Mouse (Mus musculus): ENCODE measurements around the gene Dock4. TPM values are rescaled to one million over a fixed set of nuclear protein-coding genes. Genes with fewer than 3 reads are reported as not detected.
A peak's percentile ranks its signal among the peaks of the same experiment; 100 is the strongest.

Dock4 gene
- total RNA-seq, 2 experiments from 2014 or later: 202 to 219 TPM

GRCm38 (mm10) chr12:40504687-40505086, 58.9 kb downstream of the Dock4 start:
- DNase-seq (ENCODE audit: low spot score in 2 of 2): no peak

DNA sequence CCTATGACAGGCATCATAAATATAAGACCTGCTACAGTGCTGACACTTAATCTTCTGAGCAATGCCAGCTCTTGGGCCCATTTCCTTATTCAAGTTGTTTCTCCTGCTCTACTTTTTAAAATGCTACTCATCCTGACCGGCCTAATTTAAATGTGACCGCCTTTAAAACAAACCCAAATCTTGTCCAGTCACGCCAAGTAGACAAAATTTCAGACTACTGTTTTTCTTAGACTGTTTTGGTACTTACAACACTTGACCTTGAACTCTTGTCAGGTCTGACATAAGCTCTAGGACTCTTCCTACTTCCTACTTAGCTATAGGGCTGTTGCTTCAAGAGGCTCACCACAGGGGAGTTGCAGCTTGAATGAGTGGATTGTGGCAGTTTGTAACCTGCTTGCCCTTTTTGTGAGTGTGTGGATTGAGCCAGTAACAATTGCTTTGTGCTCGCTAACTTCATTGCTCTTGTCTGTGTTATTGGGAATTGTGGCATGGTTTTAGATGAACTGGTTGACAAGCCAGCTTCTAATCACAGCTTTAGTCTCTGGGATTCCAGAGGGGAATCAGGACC, 62.2 kb downstream of the Dock4 start:
- DNase-seq (ENCODE audit: low spot score in 2 of 2): no peak

DNA sequence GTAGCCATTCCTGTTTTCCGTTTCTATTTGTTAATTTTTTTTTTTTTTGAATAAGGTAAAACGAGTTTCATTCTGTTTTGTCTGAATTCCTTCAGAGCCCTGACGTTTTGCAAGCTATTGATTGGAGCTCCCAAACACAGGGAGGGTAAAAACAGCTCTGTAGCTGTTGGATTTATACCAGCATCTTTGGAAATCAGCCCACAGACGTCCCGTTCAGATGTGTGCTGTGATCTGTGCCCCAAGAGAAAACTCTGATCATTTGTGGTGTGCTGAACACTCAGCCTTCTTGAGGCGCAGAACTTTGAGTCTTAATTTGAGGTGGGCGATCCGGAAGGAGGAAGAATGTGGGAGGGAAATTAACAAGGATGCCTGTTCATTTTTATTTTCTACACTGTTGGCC, 62.7 kb downstream of the Dock4 start:
- peak in 1 of 2 experiments; percentile 74 for DNase-seq (ENCODE audit: low spot score in 2 of 2)

DNA sequence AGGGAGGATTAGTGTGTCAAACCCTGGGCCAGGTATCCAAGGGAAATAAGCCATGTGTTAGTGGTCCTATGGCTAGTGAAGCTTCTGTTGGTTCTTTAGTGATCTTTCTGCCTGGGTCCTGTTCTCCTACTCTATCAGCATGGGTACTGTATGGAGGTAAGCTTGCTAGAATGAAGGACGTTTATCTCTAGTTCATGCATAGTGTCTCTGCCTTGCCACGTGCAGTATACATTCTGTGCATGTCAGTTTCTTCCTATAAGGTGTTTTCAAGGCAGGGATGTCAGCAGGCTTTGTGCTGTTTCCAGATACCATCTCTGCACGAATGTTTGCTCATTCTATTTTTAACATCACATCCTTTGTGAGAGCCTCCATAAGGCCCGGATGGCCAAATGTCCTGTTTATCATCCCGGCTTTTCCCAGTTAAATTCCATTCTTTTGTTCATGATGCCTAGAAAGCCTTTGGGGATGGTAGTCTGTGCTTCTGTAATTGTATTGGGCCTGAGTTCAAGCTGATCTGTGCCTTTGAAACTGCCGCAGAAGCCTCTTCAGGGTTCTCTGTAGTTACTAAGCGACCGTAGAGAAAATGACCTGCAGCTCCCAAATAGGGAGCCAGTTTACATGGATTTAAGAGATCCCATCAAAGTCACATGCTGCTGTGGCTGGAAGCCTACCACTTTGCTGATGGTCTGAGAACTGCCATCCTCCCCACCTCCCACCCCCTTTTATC, 66.1 kb downstream of the Dock4 start:
- no peak for DNase-seq (ENCODE audit: low spot score in 2 of 2)

- DNase-seq (ENCODE audit: low spot score in 2 of 2): no peak
Measured at GRCm38 (mm10) chr12:40512370-40512693, 66.6 kb downstream of the Dock4 start.

GRCm38 (mm10) chr12:40512994-40513393, 67.2 kb downstream of the Dock4 start:
- no peak for DNase-seq (ENCODE audit: low spot score in 2 of 2)

DNA sequence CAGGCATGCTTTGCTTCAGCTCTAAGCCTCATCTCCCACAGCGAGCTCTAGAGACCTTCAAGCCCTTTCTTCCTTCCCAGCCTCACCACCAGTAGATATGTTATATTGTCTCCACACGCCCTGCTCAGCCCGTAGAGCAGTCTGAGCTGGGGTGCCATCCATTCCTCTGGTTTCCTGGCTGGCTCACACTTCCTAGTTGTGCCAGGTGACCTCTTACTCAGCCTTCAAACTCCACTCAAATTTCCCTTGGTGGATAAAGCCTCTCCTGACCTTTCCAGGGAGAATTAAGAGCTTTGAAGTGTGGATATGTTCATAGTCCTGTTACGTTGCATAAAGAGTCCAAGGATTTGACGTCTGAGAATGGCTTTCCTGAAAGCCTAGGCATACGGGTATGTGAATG, 68.3 kb downstream of the Dock4 start:
- DNase-seq (ENCODE audit: low spot score in 2 of 2): no peak

DNA sequence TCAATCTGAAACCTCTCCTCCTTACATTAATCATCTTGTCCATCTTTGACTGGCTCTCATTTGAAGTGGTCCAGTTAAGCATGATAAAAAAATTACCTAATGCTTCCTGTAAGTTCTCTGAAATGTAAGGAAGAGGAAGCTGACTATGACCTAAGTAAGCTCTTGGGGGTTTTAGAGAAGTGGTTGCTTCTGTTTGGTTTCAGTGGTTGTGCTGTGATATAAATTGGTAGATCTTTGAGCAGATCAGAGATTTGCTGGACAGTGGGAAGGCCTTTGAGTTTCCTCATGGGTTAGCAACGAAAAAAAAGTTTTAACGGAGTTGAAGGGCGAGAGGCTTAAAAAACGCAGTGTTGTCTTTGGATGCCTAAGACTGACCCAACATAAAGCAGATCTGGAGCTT, 76.7 kb downstream of the Dock4 start:
- DNase-seq (ENCODE audit: low spot score in 2 of 2): no peak

GRCm38 (mm10) chr12:40523020-40523419, 77.3 kb downstream of the Dock4 start:
- no peak for DNase-seq (ENCODE audit: low spot score in 2 of 2)

GRCm38 (mm10) chr12:40525045-40525444, 79.3 kb downstream of the Dock4 start:
- no peak for DNase-seq (ENCODE audit: low spot score in 2 of 2)

- no peak for DNase-seq (ENCODE audit: low spot score in 2 of 2)
Measured at GRCm38 (mm10) chr12:40535655-40536618, 90.2 kb downstream of the Dock4 start.

- DNase-seq (ENCODE audit: low spot score in 2 of 2): no peak
Measured at GRCm38 (mm10) chr12:40537826-40538225, 92.1 kb downstream of the Dock4 start.

DNA sequence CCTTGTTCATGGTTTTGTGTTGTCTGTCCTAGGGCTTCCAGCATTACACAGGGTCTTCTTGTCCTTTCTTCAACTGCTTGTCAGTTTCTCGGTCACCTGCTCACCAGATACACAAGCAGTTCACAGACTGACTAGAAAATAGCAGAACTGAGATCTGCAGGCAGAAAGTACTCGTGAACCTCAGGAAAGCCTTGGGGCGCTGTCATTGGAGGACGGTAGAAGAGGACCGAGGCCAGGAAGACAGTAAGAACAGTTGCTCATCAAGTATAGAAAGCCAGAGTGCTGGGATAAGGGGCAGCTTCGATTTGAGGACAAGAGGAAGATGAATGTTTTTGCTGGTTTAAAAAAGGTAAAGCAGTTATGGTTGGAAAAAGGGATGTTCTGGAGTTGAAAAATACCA, 92.6 kb downstream of the Dock4 start:
- no peak for DNase-seq (ENCODE audit: low spot score in 2 of 2)

DNA sequence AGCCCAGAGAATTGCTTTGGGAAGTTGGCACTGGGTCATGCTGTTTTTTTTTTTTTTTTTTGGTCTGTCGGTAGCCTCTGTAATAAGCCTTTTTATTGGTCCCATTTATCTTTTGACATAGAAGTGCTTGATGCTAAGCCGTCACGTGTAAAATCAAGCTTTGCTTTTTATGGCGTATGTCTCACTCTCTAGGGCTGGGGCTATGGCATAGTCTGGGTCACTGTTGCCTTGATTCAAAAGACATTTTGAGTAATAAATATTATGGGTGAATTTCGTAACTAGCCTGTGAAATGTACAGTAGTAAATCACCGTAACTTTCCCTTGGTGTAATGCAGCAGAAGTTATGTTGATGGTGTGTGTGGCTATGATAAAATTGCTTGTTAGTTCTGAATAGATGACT, 93.0 kb downstream of the Dock4 start:
- no peak for DNase-seq (ENCODE audit: low spot score in 2 of 2)

DNA sequence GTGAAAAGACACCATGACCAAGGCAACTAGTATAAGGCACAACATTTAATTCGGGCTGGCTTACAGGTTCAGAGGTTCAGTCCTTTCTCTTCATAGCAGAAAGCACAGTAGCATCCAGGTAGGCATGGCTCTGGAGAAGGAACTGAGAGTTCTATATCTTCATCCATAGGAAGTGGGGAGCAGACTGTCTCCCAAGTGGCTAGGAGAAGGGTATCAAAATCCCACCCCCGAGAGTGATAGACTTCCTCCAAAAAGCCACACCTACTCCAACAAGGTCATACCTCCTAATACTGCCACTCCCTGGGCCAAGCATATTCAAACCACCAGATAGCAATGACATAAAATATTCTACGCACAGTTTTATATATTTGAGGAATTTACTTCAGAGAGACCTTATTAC, 98.5 kb downstream of the Dock4 start:
- DNase-seq (ENCODE audit: low spot score in 2 of 2): no peak

DNA sequence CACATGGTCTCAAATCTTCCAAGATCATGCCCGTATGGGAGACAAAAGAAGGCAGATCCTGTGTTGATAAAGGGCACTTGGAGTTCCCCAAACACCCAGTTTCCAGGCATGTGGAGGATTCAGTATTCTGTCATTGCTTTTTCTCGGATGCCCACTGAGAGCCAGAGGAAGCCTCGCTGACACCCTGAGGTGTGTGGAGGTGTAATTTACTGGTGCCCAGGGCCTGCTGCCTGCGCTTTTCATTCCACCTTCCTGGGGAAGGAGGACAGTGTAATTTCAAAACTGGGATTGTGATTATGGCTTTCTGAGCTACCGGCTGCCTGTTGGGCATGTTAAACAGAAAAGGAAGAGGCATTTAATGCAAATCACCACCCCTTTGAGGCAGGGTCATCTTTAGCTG, 101.1 kb downstream of the Dock4 start:
- no peak for DNase-seq (ENCODE audit: low spot score in 2 of 2)

DNA sequence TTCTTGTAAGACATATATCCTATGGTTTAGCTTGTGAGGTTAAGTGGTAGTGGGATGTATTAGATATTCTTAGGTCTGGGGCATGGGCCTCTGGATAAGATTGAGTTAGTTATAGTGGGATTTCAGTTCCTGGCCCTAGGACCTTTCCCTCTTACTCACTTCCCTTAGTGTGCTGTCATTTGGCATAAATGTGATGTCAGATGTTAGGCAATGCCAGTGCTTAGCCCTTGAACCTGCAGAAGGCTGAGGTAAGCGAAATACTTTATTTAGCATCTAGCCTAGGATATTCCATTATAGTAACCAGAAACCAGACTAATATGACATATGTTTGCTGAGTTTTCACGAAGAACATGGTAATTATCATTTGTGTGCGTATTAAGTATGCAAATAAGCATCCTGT, 105.6 kb downstream of the Dock4 start:
- DNase-seq (ENCODE audit: low spot score in 2 of 2): no peak

DNA sequence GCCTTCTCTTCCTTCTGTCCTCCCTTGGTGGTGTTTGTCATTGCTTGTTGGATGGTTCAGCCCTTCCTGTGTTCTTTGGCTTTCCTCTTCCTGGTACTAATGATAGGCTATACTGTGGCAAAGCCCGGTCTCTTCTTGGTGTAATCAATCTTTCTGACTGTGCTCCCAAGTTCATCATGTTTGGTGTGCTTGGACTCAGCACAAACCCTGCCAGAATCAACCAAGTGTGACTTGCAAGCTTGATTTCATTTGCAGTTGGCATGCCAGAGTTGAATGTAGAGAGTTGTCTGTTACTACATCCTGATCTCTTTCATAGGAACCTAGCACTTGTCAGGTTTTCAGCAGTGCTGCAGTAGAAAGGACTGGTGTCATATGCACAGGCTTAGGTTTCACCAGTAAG, 106.4 kb downstream of the Dock4 start:
- DNase-seq (ENCODE audit: low spot score in 2 of 2): no peak

- no peak for DNase-seq (ENCODE audit: low spot score in 2 of 2)
Measured at GRCm38 (mm10) chr12:40553929-40554328, 108.2 kb downstream of the Dock4 start.

DNA sequence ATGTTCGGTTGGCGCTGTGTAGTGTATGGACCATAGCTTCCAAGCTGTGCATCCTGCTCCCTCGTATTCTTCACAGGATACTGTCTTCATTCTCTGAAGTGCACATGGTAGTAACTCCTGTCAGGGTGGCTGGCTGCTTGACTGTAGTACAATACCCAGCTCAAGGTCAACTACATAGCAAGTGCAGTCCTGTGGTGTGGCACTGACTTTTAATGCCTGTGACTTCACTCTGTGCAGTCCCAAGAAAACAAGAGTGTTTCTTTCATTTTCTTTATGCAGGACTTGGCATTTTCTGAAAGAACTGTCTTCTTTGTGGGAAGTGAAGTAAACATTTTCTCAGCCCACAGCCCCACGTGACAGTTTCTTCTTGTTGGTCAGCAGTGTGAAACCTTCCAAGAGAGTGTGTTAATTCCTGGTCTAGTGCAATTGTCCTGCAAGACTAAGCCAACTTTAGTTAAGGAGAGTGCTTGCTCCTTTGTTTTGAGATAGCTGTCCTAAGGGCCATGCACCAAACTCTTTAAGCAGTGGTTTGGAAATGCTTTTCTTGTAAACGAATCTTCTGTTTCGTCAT, 109.3 kb downstream of the Dock4 start:
- no peak for DNase-seq (ENCODE audit: low spot score in 2 of 2)

DNA sequence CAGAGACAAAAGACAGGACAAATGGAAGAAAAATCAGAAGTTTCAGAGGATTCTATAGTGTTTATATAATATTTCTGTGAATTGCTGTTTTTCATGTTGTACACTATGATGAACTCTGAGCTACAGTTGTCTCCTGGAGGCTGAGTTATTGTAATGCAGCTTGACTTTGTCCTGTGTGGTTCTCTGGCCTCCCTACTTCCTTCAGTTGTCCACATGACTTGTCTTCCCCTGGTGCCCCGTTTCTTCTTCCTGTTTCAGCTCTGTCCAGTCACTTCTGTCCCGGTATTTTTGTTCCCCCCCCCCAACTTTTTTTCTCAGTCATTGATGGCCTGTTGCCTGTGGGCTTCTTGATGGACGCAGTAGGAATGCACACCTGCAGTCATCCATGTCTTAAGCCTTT, 112.8 kb downstream of the Dock4 start:
- no peak for DNase-seq (ENCODE audit: low spot score in 2 of 2)

GRCm38 (mm10) chr12:40559103-40559502, 113.4 kb downstream of the Dock4 start:
- peak in 1 of 2 experiments; percentile 52 for DNase-seq (ENCODE audit: low spot score in 2 of 2)

Measured in layer of hippocampus, adult 18-20 months (tissue).